Mouse (Mus musculus) telencephalon, adult 2 months (tissue): ENCODE measurements around the gene Nadsyn1.

Source experiments
- DNase-seq: peaks from one replicate; pipeline ENCODE4 v3.0.0-alpha.2; 2011; ENCODE audit warnings: low read depth, low spot score

Nadsyn1 gene

DNA sequence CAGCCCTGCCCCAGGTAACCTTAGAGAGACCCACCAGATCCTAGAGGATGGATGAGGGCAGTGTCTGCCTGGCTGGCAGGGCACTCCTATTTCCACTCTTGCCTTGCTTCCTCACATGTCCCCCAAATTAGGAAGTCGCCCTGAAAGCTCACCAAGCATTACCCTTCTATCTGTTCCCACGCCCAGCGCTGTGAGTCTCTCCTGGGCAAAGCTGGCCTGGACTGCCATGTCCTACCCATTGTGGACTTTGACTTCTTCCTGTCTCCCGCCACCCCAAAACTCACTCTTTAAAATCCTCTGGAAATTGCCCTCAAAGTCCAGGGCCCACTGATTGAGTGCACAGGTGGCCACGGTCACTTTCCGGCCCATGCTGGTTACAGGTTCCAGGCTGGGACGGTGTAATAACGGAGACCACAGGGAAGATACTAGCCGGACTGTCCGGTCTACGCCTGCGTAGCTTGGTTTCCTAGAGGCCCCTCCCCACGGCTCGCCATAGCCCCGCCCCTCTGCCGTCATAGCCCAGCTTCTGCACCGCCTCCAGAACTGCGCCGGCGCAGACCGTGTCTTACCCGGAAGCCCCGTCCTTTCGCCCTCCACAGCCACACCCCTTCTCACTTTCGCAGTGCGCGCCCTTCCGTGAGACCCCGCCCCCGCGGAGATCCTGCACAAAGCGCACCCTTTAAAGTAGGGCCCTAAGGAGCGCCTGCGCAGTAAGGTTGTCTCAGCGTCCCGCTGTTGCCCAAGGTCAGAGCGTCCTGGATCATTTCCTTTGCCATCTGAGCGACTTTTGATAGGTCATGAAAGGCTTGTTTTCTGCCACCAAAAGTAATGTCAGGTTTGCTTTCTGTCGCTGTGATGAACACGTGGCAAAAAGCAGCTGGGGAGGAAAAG is at the start of gene Nadsyn1, which contains the start of gene Dhcr7:
Gene Nadsyn1 (minus strand): TSS at position 475 of the 891 bp plus-strand sequence.
Gene Dhcr7 (plus strand): TSS at position 771 of the 891 bp plus-strand sequence.
- DNase-seq: peak; percentile 97

GRCm38 (mm10) chr7:143868874-143869273 is 46.2 kb upstream of the Nadsyn1 start:
- DNase-seq: no peak

GRCm38 (mm10) chr7:143866538-143866937 is 43.9 kb upstream of the Nadsyn1 start, which contains the start of gene Gm498:
Gene Gm498, plus strand, starts transcription at chr7:143866838.
- DNase-seq: no peak

GRCm38 (mm10) chr7:143848768-143849482 is 26.3 kb upstream of the Nadsyn1 start:
- no peak for DNase-seq

DNA sequence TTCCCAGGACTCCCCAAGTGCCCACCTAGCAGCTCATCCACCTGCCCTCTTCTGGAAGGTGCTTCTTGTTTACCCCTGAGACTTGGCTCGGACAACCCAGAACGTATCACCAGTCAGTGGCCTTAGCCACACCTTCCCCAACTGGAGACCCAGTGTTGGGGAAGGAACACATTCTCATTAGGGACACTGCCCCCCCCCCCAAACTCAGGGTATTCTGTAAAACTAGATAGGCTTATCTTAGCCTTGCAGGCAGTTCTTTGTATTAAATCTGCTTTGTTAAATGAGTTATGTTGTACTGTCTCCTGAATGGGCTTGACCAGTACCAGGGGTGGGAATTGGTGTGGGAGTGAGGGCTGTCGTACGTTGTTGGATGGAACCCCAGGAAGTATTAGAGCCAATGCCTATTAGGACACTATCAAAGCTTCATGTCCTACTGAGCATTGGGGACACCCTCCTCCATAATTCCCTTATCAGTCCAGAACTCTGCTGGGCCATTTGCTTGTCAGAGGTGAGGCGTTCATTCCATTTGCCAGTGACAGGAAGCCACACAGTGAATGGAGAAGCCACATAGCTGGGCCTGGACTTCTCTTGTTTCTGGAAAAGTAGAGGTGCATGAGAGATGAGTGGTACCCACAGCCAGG is 25.6 kb upstream of the Nadsyn1 start:
- no peak for DNase-seq

GRCm38 (mm10) chr7:143841301-143841700 is 18.7 kb upstream of the Nadsyn1 start:
- no peak for DNase-seq

DNA sequence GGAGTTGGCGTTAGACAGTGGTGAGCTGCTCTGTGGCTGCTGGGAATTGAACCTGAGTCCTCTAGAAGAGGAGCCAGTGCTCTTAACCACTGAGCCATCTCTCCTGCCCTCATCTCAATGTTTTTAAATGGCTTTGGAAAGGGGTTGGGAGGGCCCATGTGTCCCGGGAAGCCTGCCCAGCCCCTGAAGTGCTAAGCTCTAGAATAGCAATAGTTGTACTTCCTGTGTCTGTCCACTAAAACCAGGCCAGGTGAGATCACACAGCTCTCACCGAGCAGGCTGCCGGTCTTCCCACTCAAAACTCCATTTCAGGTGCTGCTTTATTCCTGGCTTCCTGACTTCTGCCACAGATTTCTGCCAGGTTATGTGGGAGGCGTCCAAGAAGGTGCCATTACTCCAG is 17.5 kb upstream of the Nadsyn1 start:
- no peak for DNase-seq

GRCm38 (mm10) chr7:143837705-143838358 is 15.2 kb upstream of the Nadsyn1 start:
- DNase-seq: no peak

DNA sequence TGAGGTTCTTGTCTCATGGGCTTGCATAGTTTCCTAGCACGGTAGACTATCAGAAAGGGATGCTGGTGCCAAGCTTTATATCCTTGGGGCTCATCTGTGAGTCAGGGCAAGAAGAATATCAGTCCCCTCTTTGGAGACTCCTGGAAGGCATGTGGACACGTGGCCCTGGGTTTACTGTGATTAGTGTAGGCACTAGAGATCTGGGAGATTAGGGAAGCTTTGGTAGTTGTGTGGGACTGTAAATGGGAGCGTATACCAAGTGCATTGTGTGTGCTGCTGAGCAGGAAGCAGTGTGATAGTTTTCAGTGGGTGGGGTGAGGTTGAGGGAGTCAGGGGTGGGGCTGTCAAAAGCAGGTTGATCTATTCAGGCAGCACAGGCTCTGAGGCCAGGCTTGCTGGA is 12.3 kb upstream of the Nadsyn1 start:
- DNase-seq: no peak

GRCm38 (mm10) chr7:143834316-143834715 is 11.7 kb upstream of the Nadsyn1 start:
- no peak for DNase-seq

- no peak for DNase-seq
These were observed 11.0 kb upstream of the Nadsyn1 start for GRCm38 (mm10) chr7:143833581-143834190.

DNA sequence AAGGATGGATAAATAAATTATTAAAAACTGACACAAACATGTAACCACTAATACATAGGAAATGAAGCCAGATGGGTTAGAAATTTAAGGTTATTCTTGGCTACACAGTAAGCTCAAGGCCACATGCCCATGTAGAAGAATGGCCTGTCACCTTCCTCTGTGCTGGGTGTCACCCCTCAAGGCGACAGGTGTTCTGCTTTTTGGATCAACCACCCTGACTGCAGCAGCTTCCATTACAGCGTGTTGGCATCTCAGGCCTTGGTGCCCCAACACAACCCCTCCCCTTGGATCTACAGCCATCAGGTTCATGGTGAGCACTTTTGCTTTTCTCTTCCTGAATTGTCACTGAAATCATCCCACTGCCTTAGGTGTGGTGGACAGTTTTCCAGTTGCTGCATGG is 10.0 kb upstream of the Nadsyn1 start:
- DNase-seq: no peak

DNA sequence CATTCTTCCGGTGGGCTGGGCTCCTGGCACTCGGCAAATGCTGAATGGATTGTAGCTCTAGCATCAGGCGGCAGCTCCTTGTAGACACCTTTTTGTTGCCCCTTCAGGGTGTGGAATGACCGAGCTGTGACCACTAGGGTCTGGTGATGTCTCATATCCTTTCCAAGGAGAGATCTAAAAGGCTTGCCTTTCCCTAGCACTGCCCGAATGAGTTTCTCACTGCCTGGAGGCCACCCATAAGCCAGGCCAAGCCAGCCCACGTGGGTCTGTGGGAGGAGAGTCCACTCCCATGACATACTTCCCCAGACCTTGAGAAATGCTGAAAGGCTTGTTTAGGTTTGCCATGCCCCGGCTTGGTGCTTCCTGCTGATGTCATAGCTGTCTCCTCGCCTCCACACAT is 9.5 kb upstream of the Nadsyn1 start:
- no peak for DNase-seq

DNA sequence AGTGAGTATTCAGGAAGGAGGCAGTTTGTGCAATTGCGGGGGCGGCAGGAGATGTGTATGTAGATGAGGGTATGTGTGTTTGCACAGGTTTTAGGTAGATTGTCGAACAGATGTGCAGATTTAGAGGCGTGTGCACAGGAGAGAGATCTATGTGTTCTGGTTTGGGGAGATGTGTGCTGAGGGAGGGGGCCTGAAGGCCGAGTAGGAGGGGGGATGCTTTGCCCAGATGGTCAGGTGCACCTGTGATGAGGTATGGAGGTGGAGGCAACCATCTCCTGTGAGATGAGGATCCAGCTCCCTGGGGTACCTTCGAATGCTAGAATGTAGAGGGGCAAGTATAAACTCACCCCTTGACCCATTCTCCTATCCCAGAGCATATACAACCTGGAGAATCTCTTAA is 7.8 kb upstream of the Nadsyn1 start:
- DNase-seq: no peak

GRCm38 (mm10) chr7:143829504-143830331 is 7.1 kb upstream of the Nadsyn1 start:
- peak; percentile 96 for DNase-seq

DNA sequence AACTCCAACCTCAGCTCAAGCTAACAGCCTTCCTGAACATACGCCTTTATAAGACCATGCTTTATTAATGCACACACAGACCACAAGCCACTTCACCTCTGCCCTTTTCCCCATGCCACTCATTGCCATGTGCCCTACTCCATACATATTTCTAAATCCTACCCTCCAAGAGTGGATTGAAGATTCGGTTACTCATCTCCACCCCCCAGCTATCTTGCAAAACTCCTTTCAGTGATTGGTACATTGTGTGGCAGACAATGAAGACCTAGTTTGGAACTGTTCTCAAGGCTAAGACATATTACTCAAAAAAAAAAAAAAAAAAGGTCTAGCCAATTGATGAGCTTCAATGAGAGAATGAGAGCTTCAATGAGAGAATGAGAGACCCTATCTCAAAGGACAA is 4.3 kb upstream of the Nadsyn1 start:
- no peak for DNase-seq

GRCm38 (mm10) chr7:143823266-143823605 is 587 bp upstream of the Nadsyn1 start:
- DNase-seq: no peak

DNA sequence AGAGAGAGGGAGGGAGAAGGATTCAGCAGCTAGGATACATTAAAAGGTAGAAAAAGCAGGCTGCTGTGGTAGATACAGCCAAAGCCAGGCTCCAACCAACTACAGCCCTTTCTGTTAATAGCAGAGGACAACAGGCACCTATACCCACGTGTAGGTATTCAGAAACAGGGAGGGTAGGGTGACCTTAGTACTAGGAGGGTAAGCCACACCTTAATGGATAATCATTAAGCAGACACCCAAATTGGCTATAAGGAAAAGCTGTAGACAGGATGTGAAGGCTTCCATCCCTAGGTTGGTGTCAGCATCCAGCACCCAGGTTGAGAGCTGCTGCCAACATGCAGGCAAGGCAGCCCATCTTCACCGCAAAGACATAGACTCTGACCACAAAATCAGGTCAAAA is 1.4 kb downstream of the Nadsyn1 start:
- DNase-seq: no peak

DNA sequence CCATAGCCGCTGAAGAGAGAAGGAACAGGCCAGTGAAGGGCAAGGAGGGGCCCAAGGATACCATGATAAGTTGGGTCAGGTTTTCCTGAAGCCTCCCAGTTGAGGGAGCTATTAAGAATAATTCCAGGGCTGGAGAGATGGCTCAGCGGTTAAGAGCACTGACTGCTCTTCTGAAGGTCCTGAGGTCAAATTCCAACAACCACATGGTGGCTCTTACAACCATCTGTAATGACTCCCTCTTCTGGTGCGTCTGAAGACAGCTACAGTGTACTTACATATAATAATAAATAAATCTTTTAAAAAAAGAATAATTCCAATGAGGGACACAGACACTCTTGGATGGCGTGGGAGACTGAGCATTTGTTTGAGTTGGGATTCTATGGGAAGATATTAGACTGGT is 3.4 kb downstream of the Nadsyn1 start:
- DNase-seq: no peak

DNA sequence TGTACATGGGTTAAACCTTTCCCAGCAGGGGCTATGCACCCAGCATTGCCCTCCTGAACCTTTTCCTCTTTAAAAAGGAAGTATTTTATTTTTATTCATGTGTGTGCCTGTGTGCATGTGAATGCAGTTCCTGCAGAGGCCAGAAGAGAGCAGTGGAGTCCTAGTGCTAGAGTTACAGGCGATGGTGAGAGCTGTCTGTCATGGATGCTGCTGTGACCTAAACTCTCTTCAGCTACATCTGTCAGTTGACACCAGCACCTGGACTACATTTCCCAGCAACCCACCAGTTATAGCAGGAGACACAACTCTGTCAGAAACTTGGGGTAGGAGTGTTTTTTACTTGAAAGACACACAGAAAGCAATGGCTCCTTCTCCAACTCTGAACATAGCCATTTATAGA is 13.7 kb downstream of the Nadsyn1 start:
- DNase-seq: no peak
